Mouse (Mus musculus) macrophage (primary cell): ENCODE measurements around the gene Olfr467. TPM values are rescaled to one million over a fixed set of nuclear protein-coding genes. Genes with fewer than 3 reads are reported as not detected.

Experiments used
- polyA plus RNA-seq: library from polyadenylated mRNA; stranded (reverse); fragments of 250-400 nt; gene quantifications from 3 replicates; pipeline ENCODE4 v1.2.4, GENCODE M21; 2018; ENCODE audit warnings: inconsistent platforms

Gene Olfr467
- polyA plus RNA-seq, 1 experiment from 2014 or later: not detected

Other genes with a start within 250 kb of the Olfr467 start
- gene Olfml1, start 244.8 kb upstream of the Olfr467 start, polyA plus RNA-seq: not detected in 3 replicates
- 10.9 to 30.6 TPM (median 27.0 TPM) in 3 replicates for gene Ppfibp2, start 217.1 kb upstream of the Olfr467 start, polyA plus RNA-seq
- gene 5330417H12Rik, start 187.1 kb upstream of the Olfr467 start, polyA plus RNA-seq: not detected in 3 replicates
- not detected in 3 replicates for gene Cyb5r2, start 54.2 kb upstream of the Olfr467 start, polyA plus RNA-seq
- not detected in 3 replicates for gene Ovch2, start 11.1 kb upstream of the Olfr467 start, polyA plus RNA-seq
- gene Olfr469, start 13.3 kb downstream of the Olfr467 start, polyA plus RNA-seq: not detected in 3 replicates
- gene Olfr470, start 35.2 kb downstream of the Olfr467 start, polyA plus RNA-seq: not detected in 3 replicates
- gene Olfr472, start 85.6 kb downstream of the Olfr467 start, polyA plus RNA-seq: not detected in 3 replicates
- not detected in 3 replicates for gene Olfr473, start 118.2 kb downstream of the Olfr467 start, polyA plus RNA-seq
- gene Olfr474, start 142.4 kb downstream of the Olfr467 start, polyA plus RNA-seq: not detected in 3 replicates
- gene Olfr476, start 152.5 kb downstream of the Olfr467 start, polyA plus RNA-seq: not detected in 3 replicates
- gene Olfr477, start 174.4 kb downstream of the Olfr467 start, polyA plus RNA-seq: not detected in 3 replicates
- gene Olfr478, start 221.7 kb downstream of the Olfr467 start, polyA plus RNA-seq: not detected in 3 replicates
- gene Olfr479, start 238.4 kb downstream of the Olfr467 start, polyA plus RNA-seq: not detected in 3 replicates